Comparison of ENCODE assay signal across 8 mouse cellular contexts in the genomic region with DNA sequence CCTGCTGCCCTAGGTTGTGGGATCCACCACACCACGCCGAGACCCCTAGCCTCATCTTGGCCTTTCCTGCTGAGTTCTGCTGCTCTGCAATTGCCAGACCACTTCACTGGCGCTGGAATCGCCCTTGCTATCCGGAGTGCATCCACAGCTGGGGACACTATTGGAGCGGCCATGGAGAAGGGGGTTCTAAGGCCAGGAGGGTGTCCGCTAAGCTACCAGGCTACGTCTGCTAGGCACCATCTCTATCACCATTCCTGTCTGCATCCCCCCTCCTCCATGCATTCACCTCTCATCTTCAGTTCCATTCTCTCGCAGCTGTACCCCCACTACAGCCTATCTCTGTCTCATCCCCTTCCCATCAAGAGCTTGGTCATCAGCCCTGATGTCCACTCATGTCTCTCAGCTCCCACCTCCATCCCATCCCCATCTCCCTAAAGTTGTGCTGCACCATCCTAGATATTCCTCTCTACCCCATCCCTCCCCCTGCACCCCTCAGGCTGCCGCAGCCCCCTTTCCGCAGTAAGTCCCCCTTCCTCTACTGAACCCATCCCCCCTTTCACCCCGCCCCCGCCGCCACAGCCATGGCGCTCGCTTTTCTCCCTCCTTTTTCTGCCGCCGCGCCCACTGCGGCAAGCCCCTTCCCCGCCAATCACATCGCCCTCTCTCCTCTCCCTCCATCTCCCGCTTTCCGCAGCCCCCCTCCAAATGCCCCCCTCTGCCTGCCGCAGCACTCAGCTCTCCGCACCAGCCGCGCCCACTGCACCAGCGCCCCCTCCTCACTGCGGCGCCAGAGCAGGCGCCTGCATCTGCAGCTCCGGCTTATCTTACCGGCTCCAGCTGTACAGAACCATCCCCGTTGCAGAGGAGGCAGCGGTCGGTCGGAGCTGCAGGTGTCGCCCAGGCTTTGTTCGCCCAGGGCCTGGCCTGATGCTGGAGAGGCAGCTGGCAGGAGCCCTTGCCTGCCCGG. TPM values are rescaled to one million over a fixed set of nuclear protein-coding genes. Genes with fewer than 3 reads are reported as not detected.
A peak's percentile ranks its signal among the peaks of the same experiment; 100 is the strongest.
DNase-seq lines count a peak whose midpoint lies in the region; ATAC-seq and TF ChIP-seq lines count a peak whose summit lies in the region.

No protein-coding gene starts in this region.

- no peak overlapping the region for H3K9ac ChIP-seq in ES-Bruce4 (ENCODE audit: low read depth, poor library complexity, severe bottlenecking)
- peak overlapping the region; percentile 59 for H3K9ac ChIP-seq in midbrain, embryonic 11.5 days (ENCODE audit: low read length)

- WGBS in heart, embryonic 10.5 days = 5% methylated on average over 41 of the region's 41 CpGs
- 4% methylated on average over 37 of the region's 41 CpGs for WGBS in midbrain, embryonic 11.5 days

- H3K4me2 ChIP-seq in midbrain, embryonic 11.5 days = peak overlapping the region; percentile 49

- no peak for TF ChIP-seq EP300 in ES-Bruce4 (IDR thresholded peaks at IDR 0.05; ENCODE audit: insufficient read depth, low read depth, low read length)

- no peak for TF ChIP-seq POLR2A in ES-Bruce4 (IDR thresholded peaks at IDR 0.05; ENCODE audit: insufficient read depth, low read length)

- peak overlapping the region; percentile 58 for H3K4me3 ChIP-seq in heart, embryonic 10.5 days
- peak overlapping the region; percentile 24; the same call in 1 of the 2 replicates for H3K4me3 ChIP-seq in ES-Bruce4 (ENCODE audit: low read depth, low read length)
- H3K4me3 ChIP-seq in midbrain, embryonic 11.5 days (ENCODE audit: low read depth, low read length) = peak overlapping the region; percentile 26

- H3K9me3 ChIP-seq in heart, embryonic 10.5 days = no peaks in the 10 kb centered on the region
- H3K9me3 ChIP-seq in ES-Bruce4 (replicated peaks; ENCODE audit: control insufficient read depth, insufficient read depth, low read length, poor library complexity, severe bottlenecking) = no peaks in the 10 kb centered on the region
- no peaks in the 10 kb centered on the region for H3K9me3 ChIP-seq in midbrain, embryonic 11.5 days (ENCODE audit: control insufficient read depth, low read length)

- peaks cover 76% of the 10 kb centered on the region for H3K27me3 ChIP-seq in heart, embryonic 10.5 days (ENCODE audit: insufficient read depth, poor library complexity, severe bottlenecking)
- H3K27me3 ChIP-seq in ES-Bruce4 (ENCODE audit: control insufficient read depth, insufficient read depth, low read length, poor library complexity, severe bottlenecking) = no peaks in the 10 kb centered on the region
- H3K27me3 ChIP-seq in midbrain, embryonic 11.5 days (ENCODE audit: control insufficient read depth, insufficient read depth, low read length) = no peaks in the 10 kb centered on the region

- no peak for TF ChIP-seq CTCF in ES-Bruce4 (IDR thresholded peaks at IDR 0.05; ENCODE audit: low read depth, low read length)

- peak overlapping the region; percentile 59; the same call in 1 of the 2 replicates for H3K27ac ChIP-seq in heart, embryonic 10.5 days
- no peak overlapping the region for H3K27ac ChIP-seq in ES-Bruce4 (ENCODE audit: insufficient read depth, low read length)
- peak overlapping the region; percentile 63 for H3K27ac ChIP-seq in midbrain, embryonic 11.5 days (ENCODE audit: low read depth, low read length)

- DNase-seq in heart, embryonic 10.5 days (ENCODE audit: low spot score) = no peak
- DNase-seq in heart, postnatal 36 days = no peak
- DNase-seq in forelimb bud, embryonic 11.5 days (ENCODE audit: low read depth, low spot score) = peak; percentile 29
- peak; percentile 95 for DNase-seq in midbrain, embryonic 11.5 days (ENCODE audit: low spot score, missing footprints)
- no peak for DNase-seq in adrenal gland, postnatal 4 days (ENCODE audit: low spot score in 2 of 2)
- no peak for DNase-seq in yolk sac, embryonic 10.5 days (ENCODE audit: low spot score)
- DNase-seq in adrenal gland, adult 8-10 months = no peak

- intact Hi-C loops in heart, postnatal 36 days (cut with DNase I) = no loop called here

- peak; percentile 85 for ATAC-seq in midbrain, embryonic 11.5 days (ENCODE audit: low FRiP score)

- H3K4me1 ChIP-seq in heart, embryonic 10.5 days = peaks cover 54% of the 10 kb centered on the region
- no peaks in the 10 kb centered on the region for H3K4me1 ChIP-seq in ES-Bruce4 (ENCODE audit: control insufficient read depth, insufficient read depth, low read length)
- H3K4me1 ChIP-seq in midbrain, embryonic 11.5 days (ENCODE audit: control insufficient read depth, insufficient read depth, low read length) = peaks cover 26% of the 10 kb centered on the region

- H3K36me3 ChIP-seq in heart, embryonic 10.5 days = 0 out of 2 replicates have a peak, but pooled peaks cover 3% of the 10 kb centered on the region
- H3K36me3 ChIP-seq in ES-Bruce4 (ENCODE audit: control insufficient read depth, insufficient read depth, low read length, poor library complexity, severe bottlenecking) = no peaks in the 10 kb centered on the region
- H3K36me3 ChIP-seq in midbrain, embryonic 11.5 days (ENCODE audit: control insufficient read depth, insufficient read depth, low read length) = peaks cover under 1% of the 10 kb centered on the region; the same call in 1 of the 2 replicates

RNA-seq across cellular contexts. Expression of gene Gpc1, which starts 16.7 kb away (rescaled TPM):
- polyA plus RNA-seq in heart, embryonic 10.5 days (2016; fragmentation: Nextera tagmentation; extraction: Ambion mirVana) = 36.4 and 38.7 TPM in 2 replicates
- 100 to 1,000 TPM; 425 to 453 TPM for total RNA-seq in heart, postnatal 36 days (2021)
- 30.5 and 31.6 TPM in 2 replicates for polyA plus RNA-seq in ES-Bruce4 (2011; ENCODE audit: insufficient read depth, insufficient read length, low read depth, missing spikeins)
- 32.1 and 41.8 TPM in 2 replicates for polyA plus RNA-seq in midbrain, embryonic 11.5 days (2014; fragmentation: Nextera tagmentation; extraction: Ambion mirVana)
- total RNA-seq in adrenal gland, postnatal 4 days (2021) = 10 to 100 TPM; 71.4 to 73.2 TPM
- 10 to 100 TPM; 66.2 to 86.0 (median 72.4) TPM for total RNA-seq in adrenal gland, adult 8-10 months (2022)

RNA-seq across cellular contexts. Expression of gene Ankmy1, which starts 54.5 kb away (rescaled TPM):
- polyA plus RNA-seq in heart, embryonic 10.5 days (2016; fragmentation: Nextera tagmentation; extraction: Ambion mirVana) = 0.06 and 0.18 TPM in 2 replicates
- total RNA-seq in heart, postnatal 36 days (2021) = not detected
- not detected in 2 replicates for polyA plus RNA-seq in ES-Bruce4 (2011; ENCODE audit: insufficient read depth, insufficient read length, low read depth, missing spikeins)
- 0.61 and 0.68 TPM in 2 replicates for polyA plus RNA-seq in midbrain, embryonic 11.5 days (2014; fragmentation: Nextera tagmentation; extraction: Ambion mirVana)
- total RNA-seq in adrenal gland, postnatal 4 days (2021) = 1 to 10 TPM; 1.2 TPM
- 1 to 10 TPM; 1.0 to 1.9 (median 1.3) TPM for total RNA-seq in adrenal gland, adult 8-10 months (2022)

RNA-seq across cellular contexts. Expression of gene Dusp28, which starts 58.6 kb away (rescaled TPM):
- 7.6 and 8.6 TPM in 2 replicates for polyA plus RNA-seq in heart, embryonic 10.5 days (2016; fragmentation: Nextera tagmentation; extraction: Ambion mirVana)
- 10 to 100 TPM; 12.3 to 13.9 TPM for total RNA-seq in heart, postnatal 36 days (2021)
- 0.76 and 0.85 TPM in 2 replicates for polyA plus RNA-seq in ES-Bruce4 (2011; ENCODE audit: insufficient read depth, insufficient read length, low read depth, missing spikeins)
- polyA plus RNA-seq in midbrain, embryonic 11.5 days (2014; fragmentation: Nextera tagmentation; extraction: Ambion mirVana) = 9.2 and 11.3 TPM in 2 replicates
- total RNA-seq in adrenal gland, postnatal 4 days (2021) = 10 to 100 TPM; 11.6 to 13.2 TPM
- 10 to 100 TPM; 16.2 to 17.9 (median 16.3) TPM for total RNA-seq in adrenal gland, adult 8-10 months (2022)

Comparison
In these comparisons a context has a peak if more than half of its experiments do, and no peak if none do; other contexts are left out.
1. DNase-seq: peak in forelimb bud, embryonic 11.5 days (single experiment) and midbrain, embryonic 11.5 days (single experiment); none in heart, embryonic 10.5 days (single experiment), heart, postnatal 36 days (0 of 2), adrenal gland, postnatal 4 days (0 of 2), yolk sac, embryonic 10.5 days (single experiment) and adrenal gland, adult 8-10 months (single experiment).
2. RNA of gene Gpc1, which starts 16.7 kb away (total RNA-seq): 425 to 453 TPM in heart, postnatal 36 days; 66.2 to 86.0 TPM in adrenal gland, adult 8-10 months and 71.4 to 73.2 TPM in adrenal gland, postnatal 4 days; every median in the first group is over 4 times any median in the second.
3. Peak in every context shown above with its lines, with median percentiles within 50 percentile points of each other: H3K4me3 ChIP-seq.